Mouse (Mus musculus): ENCODE data around the gene Ankrd60.

Ankrd60 gene

GRCm38 (mm10) chr2:173584361-173584760 is 6.2 kb upstream of the Ankrd60 start:
- DNase-seq (ENCODE audit: low read depth, low spot score) = no peak

- peak; percentile 80 for DNase-seq (ENCODE audit: low read depth, low spot score)
Measured at GRCm38 (mm10) chr2:173583455-173583854, 5.3 kb upstream of the Ankrd60 start.

GRCm38 (mm10) chr2:173582903-173583302 is 4.7 kb upstream of the Ankrd60 start:
- no peak for DNase-seq (ENCODE audit: low read depth, low spot score)

- DNase-seq (ENCODE audit: low read depth, low spot score) = no peak
Measured at GRCm38 (mm10) chr2:173581096-173581495, 2.9 kb upstream of the Ankrd60 start.

GRCm38 (mm10) chr2:173578595-173578994 is 430 bp upstream of the Ankrd60 start:
- DNase-seq (ENCODE audit: low read depth, low spot score) = no peak

GRCm38 (mm10) chr2:173564179-173564578 is 14.0 kb downstream of the Ankrd60 start:
- no peak for DNase-seq (ENCODE audit: low read depth, low spot score)

GRCm38 (mm10) chr2:173563336-173563735 is 14.8 kb downstream of the Ankrd60 start:
- DNase-seq (ENCODE audit: low read depth, low spot score) = no peak

GRCm38 (mm10) chr2:173561851-173562442 is 16.2 kb downstream of the Ankrd60 start:
- peak; percentile 84 for DNase-seq (ENCODE audit: low read depth, low spot score)

- no peak for DNase-seq (ENCODE audit: low read depth, low spot score)
Measured at GRCm38 (mm10) chr2:173558754-173559396, 19.3 kb downstream of the Ankrd60 start.

- peak; percentile 79 for DNase-seq (ENCODE audit: low read depth, low spot score)
Measured at GRCm38 (mm10) chr2:173553863-173554262, 24.3 kb downstream of the Ankrd60 start.

GRCm38 (mm10) chr2:173550681-173551080 is 27.5 kb downstream of the Ankrd60 start:
- no peak for DNase-seq (ENCODE audit: low read depth, low spot score)

GRCm38 (mm10) chr2:173549236-173549635 is 28.9 kb downstream of the Ankrd60 start:
- no peak for DNase-seq (ENCODE audit: low read depth, low spot score)

GRCm38 (mm10) chr2:173545992-173546703 is 32.0 kb downstream of the Ankrd60 start:
- DNase-seq (ENCODE audit: low read depth, low spot score) = peak; percentile 92

GRCm38 (mm10) chr2:173542716-173543115 is 35.4 kb downstream of the Ankrd60 start:
- no peak for DNase-seq (ENCODE audit: low read depth, low spot score)

GRCm38 (mm10) chr2:173541748-173542147 is 36.4 kb downstream of the Ankrd60 start:
- no peak for DNase-seq (ENCODE audit: low read depth, low spot score)

GRCm38 (mm10) chr2:173539781-173540180 is 38.4 kb downstream of the Ankrd60 start:
- no peak for DNase-seq (ENCODE audit: low read depth, low spot score)

- no peak for DNase-seq (ENCODE audit: low read depth, low spot score)
Measured at GRCm38 (mm10) chr2:173535886-173536285, 42.3 kb downstream of the Ankrd60 start.

- peak; percentile 22 for DNase-seq (ENCODE audit: low read depth, low spot score)
Measured at GRCm38 (mm10) chr2:173535390-173535789, 42.8 kb downstream of the Ankrd60 start.

GRCm38 (mm10) chr2:173534581-173534980 is 43.6 kb downstream of the Ankrd60 start:
- peak; percentile 78 for DNase-seq (ENCODE audit: low read depth, low spot score)

GRCm38 (mm10) chr2:173532711-173533462 is 45.3 kb downstream of the Ankrd60 start:
- no peak for DNase-seq (ENCODE audit: low read depth, low spot score)

- DNase-seq (ENCODE audit: low read depth, low spot score) = no peak
Measured at GRCm38 (mm10) chr2:173528493-173528892, 49.7 kb downstream of the Ankrd60 start.

- DNase-seq (ENCODE audit: low read depth, low spot score) = no peak
Measured at GRCm38 (mm10) chr2:173522376-173522775, 55.8 kb downstream of the Ankrd60 start, which contains the start of gene 1700021F07Rik. Gene 1700021F07Rik (plus strand): TSS chr2:173522586.
